Mouse (Mus musculus) kidney, adult 9 months (tissue): ENCODE data around the gene Zfp606.

Experiments used
- DNase-seq: peaks from one replicate; pipeline ENCODE4 v3.0.0; 2022

The Zfp606 gene

GRCm38 (mm10) chr7:12478158-12479008 lies at the start of gene Zfp606:
Gene Zfp606, plus strand, starts transcription at chr7:12478293.
- DNase-seq: peak; percentile 94

- no peak for DNase-seq
Measured at GRCm38 (mm10) chr7:12479009-12479346, 885 bp downstream of the Zfp606 start.

- no peak for DNase-seq
Measured at GRCm38 (mm10) chr7:12479525-12479924, 1.4 kb downstream of the Zfp606 start.

GRCm38 (mm10) chr7:12483771-12484170 lies 5.7 kb downstream of the Zfp606 start:
- DNase-seq: peak; percentile 21

- DNase-seq: no peak
Measured at GRCm38 (mm10) chr7:12485956-12486355, 7.9 kb downstream of the Zfp606 start.

GRCm38 (mm10) chr7:12486691-12487090 lies 8.6 kb downstream of the Zfp606 start:
- no peak for DNase-seq

GRCm38 (mm10) chr7:12510913-12511312 lies 32.8 kb downstream of the Zfp606 start:
- DNase-seq: no peak

- no peak for DNase-seq
Measured at GRCm38 (mm10) chr7:12512217-12512616, 34.1 kb downstream of the Zfp606 start, which contains the start of gene 2900092C05Rik. Gene 2900092C05Rik, plus strand, starts transcription at chr7:12512517.
